Mouse (Mus musculus): ENCODE results near the gene Ifnar1. TPM values are rescaled to one million over a fixed set of nuclear protein-coding genes. Genes with fewer than 3 reads are reported as not detected.
"Not testable (repeated sequence)": the region's sequence is repeated elsewhere in the genome, so short reads cannot be mapped to it uniquely, and the experiment has no call there.

Ifnar1 gene
- total RNA-seq, 2 experiments from 2014 or later = 93.6 to 147 TPM

DNA sequence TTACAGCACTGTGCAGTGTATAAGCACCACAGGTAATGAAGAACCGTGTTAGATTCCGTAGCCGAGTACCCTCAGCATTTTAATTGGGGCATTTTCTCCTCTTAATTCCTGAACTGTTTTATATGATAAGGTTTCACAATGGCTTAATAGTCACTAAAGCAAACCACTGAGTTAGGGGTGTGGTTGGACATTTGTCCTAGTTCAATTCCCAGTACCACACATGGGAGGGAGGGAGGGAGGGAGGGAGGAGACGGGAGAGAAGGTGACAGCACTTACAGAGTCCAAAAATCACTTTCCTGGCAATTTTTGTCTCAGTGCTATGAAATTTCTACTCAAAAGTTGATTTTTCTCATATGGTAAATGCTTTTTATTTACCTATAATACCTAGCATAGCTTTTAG lies 10.5 kb downstream of the Ifnar1 start:
- ATAC-seq (replicated peaks; ENCODE audit: low FRiP score, poor library complexity, severe bottlenecking) = no peak

DNA sequence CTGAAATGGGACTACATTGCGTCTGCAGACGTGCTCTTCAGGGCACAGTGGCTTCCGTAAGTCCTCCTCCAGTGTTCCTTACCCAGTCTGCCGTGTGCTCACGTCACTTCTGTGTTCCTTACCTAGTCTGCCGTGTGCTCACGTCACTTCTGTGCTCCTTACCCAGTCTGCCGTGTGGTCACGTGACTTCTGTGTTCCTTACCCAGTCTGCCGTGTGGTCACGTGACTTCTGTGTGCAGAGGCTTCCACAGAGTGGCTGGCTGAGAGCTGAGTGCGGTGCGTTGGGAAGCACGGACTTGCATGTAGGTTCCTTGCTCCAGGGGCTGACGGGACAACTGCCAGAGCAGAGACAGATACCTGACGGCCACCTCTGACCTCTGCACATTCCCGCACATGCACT lies 11.2 kb downstream of the Ifnar1 start:
- ATAC-seq (replicated peaks; ENCODE audit: low FRiP score, poor library complexity, severe bottlenecking) = peak; percentile 40

DNA sequence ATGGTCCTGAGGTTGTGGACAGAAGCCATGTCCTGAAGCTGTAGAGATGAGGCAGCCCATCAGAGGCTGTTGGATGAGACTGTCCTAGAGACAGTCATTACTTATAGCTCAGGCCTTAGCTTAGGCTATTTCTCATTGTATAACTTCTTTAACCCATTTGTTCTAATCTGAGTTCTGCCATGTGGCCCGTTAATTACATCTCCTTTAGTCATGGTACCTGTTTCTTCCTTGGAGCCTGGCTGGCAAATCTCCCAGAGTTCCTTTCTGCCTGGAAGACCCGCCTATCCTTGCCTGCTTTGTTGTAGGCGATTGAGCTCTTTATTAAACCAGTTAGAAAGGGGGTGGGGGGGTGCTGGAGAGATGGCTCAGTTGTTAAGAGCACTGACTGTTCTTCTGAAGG lies 11.7 kb downstream of the Ifnar1 start:
- no peak for ATAC-seq (replicated peaks; ENCODE audit: low FRiP score, poor library complexity, severe bottlenecking)

DNA sequence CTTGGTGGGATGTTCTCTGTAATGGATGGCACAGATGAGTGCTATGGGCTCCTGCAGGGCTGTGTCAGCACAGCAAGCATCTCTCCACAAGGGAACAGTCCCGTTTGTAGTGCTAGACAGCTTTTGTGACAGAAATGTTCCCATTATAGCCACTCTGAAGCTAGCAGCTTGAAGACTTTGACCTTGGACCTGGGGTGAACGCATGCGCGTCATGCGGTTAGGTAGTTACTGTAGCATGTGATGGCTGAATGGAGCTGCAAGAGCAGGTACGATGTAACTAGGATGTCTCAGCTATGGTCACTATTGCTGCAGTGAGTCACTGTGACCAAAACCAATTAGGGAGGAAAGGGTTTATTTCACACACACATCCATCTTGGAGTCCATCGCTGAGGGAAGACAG lies 13.0 kb downstream of the Ifnar1 start:
- no peak for ATAC-seq (replicated peaks; ENCODE audit: low FRiP score, poor library complexity, severe bottlenecking)

DNA sequence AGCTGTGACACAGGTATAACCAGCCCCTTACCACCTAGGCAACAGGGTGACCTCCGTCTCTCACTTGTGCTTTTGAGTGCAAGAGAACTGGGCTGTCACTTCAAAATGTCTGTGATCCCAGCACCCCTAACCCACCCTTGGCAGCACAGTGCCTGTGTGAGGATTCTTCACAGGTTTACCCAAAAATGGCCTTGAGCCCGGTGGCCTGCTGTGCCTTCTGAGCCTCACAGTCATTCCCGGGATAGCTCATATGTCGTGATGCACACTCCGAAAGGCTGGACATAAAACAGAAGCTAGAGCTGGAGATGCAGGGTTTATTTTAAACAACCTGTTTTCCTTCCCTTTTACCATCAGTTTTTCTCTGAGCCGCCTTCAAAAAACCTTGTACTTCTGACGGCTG lies 19.7 kb downstream of the Ifnar1 start:
- ATAC-seq (replicated peaks; ENCODE audit: low FRiP score, poor library complexity, severe bottlenecking) = no peak

DNA sequence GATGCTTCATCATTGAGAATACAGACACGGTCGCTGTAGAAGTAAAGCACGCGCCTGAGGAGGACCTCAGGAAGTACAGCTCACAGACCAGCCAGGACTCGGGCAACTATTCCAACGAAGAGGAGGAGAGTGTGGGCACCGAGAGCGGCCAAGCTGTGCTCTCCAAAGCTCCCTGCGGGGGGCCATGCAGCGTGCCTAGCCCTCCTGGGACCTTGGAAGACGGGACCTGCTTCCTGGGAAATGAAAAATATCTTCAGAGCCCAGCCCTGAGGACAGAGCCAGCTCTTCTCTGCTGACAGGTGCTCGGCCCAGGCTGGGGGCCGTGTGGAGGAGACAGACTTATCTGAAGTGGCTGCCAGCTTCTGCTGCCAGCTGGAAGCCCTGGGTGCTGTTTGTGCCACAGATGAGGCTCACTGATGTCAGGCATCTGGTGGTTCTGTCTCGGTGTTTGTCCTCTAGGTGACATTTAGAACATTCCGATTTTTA lies 20.1 kb downstream of the Ifnar1 start:
- ATAC-seq (replicated peaks; ENCODE audit: low FRiP score, poor library complexity, severe bottlenecking) = no peak

DNA sequence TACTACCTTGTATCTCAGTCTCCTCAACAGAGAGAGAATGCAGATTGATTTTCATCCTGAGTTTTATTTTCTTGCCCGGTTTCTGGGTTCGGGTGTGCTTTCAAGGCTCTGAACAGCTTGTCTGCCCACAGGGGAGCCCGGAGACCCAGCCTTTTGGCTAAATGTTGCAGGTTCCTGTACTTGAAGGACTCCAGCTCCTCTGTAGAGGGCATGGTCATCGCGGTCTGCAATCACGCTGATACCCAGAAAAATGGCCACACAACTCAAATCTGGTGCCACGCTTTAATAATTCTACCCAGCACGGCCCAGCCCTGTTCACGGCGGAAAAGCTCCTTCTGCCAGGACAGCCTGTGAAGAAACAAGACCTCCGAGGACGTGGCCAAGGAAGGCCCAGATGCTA lies 21.4 kb downstream of the Ifnar1 start:
- no peak for ATAC-seq (replicated peaks; ENCODE audit: low FRiP score, poor library complexity, severe bottlenecking)

DNA sequence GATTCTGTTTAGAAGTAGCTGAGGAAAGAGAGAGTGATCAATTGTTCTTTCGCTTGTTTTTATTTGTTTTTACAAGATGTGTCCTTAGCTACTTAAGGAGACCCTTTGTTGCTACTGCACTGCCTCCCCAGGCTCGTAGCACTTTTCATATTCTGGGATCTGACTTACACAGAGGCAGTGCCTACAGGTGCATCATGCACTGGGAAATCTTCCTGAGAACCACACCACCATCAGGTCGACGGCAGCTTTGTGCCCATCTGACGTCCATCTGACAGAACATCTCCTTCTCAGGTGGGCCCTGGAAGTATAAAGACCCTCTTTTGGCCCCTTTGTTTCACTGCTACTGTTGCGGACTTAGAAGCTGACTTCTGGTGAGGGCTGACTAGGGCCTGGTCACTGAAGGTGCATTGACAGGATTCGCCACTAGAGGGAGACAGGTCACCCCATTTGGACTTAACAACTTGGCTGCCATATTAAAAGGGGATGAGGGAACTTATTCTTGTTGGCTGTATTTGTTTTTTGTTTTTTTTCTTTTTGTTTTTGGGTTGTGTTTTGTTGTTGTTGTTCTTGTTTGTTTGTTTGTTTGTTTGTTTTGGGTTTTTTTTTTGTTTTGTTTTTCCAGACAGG lies 27.2 kb downstream of the Ifnar1 start:
- ATAC-seq (replicated peaks; ENCODE audit: low FRiP score, poor library complexity, severe bottlenecking) = peak; percentile 83

DNA sequence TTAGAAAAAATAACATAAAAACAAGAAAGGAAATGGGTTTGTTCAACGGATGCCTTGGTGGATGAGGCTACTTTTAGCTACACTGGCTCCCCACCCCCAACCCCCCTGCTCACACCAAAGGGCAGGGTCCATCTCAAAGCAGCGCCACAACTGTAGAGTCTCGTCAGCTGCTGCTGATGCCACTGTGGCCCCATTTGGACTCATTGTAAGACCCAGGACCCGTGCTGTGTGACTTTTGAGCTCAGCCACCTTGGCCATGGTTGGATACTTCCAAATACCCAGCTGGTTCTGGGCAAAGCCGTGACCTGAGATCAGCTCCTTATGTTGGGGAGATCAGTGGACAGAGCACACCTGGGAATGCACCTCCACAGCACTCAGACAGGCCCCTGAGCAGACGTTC lies 28.1 kb downstream of the Ifnar1 start:
- no peak for ATAC-seq (replicated peaks; ENCODE audit: low FRiP score, poor library complexity, severe bottlenecking)

DNA sequence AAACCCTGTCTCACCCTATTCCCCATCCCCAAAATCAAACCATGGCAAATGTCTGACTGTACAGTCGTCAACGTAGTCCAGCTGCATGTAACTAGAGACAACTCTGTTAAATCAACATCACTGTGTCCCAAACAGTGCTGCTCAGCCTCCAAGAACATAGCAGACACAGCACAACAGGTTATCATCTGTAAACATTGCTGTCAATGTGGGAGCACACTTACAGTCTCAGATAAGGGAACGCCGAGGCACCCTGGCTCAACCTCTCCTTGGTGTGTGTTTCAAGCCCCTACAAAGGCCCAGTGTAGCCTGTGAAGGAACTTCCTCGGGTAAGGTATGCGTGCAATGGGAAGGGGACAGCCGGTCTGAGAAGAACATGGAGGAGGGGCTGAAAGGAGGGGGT lies 32.0 kb downstream of the Ifnar1 start:
- peak; percentile 56 for ATAC-seq (replicated peaks; ENCODE audit: low FRiP score, poor library complexity, severe bottlenecking)

DNA sequence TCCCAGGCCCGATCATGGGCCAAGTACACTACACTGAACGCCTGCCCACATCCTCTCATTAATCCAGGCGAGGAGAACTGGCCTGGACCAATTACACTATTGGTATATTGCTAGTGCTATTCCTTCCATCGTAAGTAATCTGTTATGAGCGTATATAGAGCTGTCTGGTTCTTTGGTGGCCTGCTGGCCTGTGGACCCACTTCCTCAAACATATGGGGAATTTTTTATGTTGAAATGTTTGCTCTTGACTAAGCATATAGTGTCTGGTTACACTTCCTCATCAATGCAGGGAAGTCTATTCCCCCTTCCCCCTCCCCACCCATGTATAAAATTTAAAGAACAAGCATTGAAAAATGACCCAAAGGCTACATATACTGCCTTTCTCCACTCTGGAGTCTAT lies 37.0 kb downstream of the Ifnar1 start:
- no peak for ATAC-seq (replicated peaks; ENCODE audit: low FRiP score, poor library complexity, severe bottlenecking)

DNA sequence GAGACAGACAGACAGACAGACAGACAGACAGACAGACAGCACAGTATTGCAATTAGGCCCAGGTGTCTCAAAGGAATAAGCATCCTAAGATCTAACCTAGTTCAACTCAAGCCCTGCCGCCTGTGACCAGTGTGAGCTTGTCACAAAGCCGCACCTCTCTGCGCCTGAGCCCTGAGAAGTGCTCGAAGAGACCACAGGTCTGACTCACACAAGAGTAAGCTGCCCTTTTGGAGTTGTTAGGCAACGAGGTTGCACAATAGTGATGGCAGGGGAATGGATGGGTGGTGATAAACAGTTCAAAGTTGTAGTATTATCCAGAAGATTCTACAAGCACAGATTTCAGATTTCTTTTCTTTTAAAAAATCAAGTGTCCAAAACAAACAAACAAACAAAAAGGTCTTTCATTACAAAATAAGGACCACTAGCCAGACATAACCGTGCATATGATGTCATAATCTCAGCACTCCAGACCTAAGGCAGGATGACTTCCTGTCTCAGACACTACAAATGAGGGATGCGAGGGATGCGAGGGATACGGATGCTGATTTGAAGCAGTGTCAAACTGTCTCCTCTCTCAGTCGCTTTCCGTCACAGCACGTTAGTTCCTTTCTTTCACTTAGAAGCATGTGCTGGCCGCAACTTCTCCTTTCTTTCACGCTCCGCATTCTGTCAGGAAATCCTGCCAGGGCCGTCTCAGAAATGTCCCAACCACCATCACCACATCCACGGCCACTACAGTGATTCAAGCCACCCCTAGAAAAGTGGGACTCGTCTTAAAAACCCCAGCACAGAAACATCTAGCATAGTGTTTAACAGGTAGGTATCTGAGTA lies 37.7 kb downstream of the Ifnar1 start:
- ATAC-seq (replicated peaks; ENCODE audit: low FRiP score, poor library complexity, severe bottlenecking) = no peak

DNA sequence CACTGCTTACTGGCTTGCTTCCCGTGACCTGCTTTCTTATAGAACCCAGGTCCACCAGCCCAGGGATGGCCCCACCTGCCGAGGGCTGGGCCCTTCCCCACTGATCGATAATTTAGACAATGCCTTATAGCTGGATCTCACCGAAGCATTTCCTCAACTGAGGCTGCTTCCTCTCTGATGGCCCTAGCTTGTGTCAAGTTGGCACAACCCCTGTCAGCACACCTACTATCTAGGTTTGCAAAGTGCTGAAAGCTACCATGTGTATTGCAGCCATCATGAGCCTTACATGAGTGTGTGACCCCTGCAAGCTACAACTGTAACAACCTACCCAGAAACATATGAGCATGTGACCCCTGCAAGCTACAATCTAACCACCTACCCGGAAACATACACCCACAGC lies 39.2 kb downstream of the Ifnar1 start:
- no peak for ATAC-seq (replicated peaks; ENCODE audit: low FRiP score, poor library complexity, severe bottlenecking)

DNA sequence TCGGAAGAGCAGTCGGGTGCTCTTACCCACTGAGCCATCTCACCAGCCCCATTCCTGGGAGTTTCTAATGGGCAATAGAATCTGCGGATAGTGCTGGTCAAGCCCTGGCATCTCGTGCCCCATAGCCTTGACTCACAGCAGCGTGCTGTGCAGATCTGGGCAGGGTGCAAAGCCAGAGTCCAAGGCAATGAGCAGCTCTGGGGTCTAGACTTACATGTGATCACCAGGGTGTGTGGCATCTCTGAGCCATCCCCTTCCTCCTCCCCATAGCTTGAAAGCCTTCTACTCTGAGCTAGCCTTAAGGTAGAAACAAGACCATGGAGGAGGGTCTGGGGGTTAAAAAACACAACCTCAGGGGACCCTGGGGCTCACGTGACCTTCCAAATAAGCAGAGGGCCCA lies 41.2 kb downstream of the Ifnar1 start:
- no peak for ATAC-seq (replicated peaks; ENCODE audit: low FRiP score, poor library complexity, severe bottlenecking)

DNA sequence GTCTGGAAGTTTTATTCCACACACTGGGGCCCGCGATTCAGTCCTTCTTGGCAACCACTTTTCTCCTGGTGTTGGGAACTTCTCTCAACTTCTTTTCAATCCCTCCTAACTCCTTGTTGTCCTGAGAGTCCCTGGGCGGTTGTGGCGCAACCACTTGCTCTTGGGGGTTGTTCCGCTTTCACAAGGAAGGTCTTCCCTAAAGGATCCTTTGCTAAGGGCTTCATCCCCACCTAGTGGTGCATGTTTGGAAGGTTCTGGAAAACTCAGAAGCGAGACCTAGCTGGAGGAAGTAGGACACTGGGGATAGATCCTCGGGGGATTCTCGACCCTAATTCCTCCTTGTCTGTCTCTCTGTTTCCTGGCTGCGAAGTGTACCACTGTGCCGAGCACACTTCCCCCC lies 42.0 kb downstream of the Ifnar1 start:
- no peak for ATAC-seq (replicated peaks; ENCODE audit: low FRiP score, poor library complexity, severe bottlenecking)

DNA sequence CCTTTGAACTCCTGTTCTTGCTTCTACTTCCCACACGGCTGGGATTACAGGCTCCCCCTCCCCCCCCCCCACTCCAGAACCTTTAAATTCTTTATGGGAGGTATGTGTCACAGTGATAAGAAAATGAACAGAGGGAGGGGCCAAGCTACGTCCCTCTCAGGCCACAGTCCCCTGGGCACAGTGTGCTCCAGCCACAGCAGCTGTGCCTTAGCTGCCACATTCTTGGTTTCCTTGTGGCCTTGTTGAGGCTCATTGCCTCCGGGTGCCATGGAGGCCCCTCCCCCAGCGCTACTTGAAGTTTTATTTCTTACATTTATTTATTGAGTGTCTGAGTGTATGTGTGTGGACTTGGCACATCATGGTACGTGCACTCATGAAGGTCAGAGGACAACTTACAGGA lies 42.5 kb downstream of the Ifnar1 start:
- no peak for ATAC-seq (replicated peaks; ENCODE audit: low FRiP score, poor library complexity, severe bottlenecking)

DNA sequence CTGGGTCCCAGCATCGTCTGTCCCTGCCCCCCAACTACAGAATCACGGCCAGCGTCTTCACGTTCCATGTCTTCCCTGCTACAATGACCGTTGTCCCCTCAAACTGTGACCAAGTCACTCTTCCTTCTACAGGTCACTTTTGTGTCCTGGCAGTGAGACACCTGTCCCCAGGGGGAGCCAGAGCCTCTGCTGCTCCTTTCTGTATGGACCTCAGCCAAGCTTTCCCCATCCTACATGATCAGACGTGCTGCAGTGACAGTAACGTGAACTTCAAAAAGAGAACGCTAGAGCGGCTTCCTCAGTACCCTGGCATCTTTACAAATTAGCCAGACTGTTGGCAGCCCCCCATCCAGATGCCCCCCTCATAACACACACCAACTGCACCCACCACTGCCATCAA lies 43.5 kb downstream of the Ifnar1 start:
- peak; percentile 47 for ATAC-seq (replicated peaks; ENCODE audit: low FRiP score, poor library complexity, severe bottlenecking)

DNA sequence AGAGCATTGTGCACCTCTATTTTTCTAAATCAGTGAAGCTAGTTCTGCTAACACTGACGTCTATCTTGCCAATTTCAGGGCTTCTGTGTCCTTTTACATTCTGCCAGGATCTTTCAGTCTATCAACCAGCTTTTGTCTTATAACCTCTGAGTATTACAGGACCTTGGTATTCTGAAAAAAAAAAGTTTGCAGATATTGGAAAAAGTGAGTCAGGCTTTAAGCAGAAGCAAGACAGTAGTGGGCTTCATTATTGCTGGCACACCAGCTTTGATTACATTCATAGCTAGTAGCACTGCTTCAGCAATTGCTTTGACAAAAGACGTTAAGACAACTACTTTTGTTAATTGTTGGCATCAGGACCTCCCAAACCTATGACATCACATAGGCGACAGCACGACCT lies 45.8 kb downstream of the Ifnar1 start:
- not testable (repeated sequence) for ATAC-seq (replicated peaks; ENCODE audit: low FRiP score, poor library complexity, severe bottlenecking)

DNA sequence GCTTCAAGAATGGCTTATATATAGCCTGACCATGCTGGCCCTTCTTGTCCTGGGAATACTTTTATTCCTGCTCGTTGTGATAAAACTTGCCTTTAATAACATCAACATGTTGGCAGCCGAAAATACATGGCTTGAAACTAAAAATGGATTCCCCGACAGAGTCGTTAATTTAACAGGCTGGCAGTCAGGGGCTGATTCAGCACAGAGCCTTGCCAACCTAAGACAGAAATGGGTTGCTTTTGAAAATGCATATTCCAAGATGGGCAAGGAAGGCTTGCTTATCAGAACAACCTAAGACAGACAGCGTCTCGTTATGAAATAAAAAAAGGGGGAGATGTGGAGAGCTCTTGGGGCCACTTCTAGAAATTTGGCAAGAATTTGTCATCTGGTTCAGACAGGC lies 46.8 kb downstream of the Ifnar1 start:
- ATAC-seq (replicated peaks; ENCODE audit: low FRiP score, poor library complexity, severe bottlenecking) = no peak

DNA sequence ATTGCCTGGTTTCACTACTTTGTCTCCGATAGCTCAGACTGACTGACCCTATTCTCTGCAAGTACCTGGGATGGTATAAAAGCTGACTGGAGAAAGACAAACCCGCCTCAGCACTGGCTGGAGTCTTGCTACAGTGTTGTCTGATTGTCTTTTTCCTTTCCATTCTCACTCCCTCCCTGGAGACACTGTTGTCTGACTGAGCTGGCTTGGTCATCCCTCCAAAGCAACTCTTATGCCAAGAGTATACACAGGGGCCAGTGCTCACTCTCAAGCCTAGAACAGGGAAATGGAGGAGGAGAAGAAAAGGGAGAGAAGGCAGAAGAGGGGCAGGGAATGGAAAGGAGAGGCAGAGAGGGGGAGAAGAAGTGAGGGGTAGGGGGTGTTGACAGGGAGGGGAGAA lies 47.4 kb downstream of the Ifnar1 start:
- ATAC-seq (replicated peaks; ENCODE audit: low FRiP score, poor library complexity, severe bottlenecking) = no peak

Data from erythroblast, adult 5-6 weeks (primary cell).